Mouse (Mus musculus) T-helper 1 cell (primary cell): Measurements from ENCODE around the gene Apbb2.

ENCODE experiments used
- in situ Hi-C: fragments of 300-600 bp; cut with MboI, MseI; formaldehyde crosslinking; loops from one replicate; pipeline ENCODE4 v1.15.1; 2025; ENCODE audit warnings: high pct_unique_total_duplicates

Apbb2 gene

DNA sequence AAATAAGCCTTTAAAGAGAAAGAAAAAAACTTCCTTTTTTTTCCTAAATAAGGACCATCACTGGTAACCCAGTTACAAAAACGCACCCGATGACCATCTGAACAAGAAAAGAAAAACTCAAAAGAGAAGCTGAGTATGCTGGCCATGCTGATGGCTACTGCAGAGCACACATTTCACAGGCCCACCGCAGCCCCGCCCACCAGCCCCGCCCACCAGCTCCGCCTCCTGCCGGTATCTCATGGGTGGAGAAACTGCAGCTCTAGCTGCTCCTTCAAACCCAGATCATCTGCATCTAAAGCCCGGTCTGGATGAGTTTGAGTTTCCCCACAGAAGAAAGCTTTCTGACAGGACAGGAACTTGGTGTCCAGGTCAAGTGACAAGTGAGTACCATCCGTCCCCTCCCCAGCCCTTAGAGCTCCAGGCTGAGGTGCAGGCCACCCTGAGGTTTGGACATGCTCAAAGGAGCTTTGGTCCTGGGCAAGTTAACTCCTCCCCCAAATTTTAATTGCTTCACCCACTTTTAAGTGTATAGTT, 16.2 kb downstream of the Apbb2 start:
- in situ Hi-C loops = no loop called here

DNA sequence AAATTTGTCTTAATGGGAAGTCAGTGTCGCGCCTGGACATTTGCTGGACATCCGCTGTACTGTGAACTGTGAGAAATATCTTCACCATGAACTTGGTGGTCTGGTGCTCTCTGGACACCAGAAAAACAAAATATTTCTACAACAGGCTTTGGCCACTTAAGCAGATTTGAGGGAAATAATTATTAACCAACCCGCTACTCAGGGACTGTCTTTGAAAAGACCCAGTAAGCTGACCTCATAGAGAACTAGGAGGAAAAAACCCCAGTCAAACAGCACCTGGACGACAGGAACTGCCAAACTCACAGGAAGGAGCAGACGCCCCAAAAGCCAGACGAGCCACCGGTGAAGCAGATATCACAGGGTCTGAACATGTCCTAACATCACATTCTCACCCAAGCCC, 18.2 kb downstream of the Apbb2 start:
- in situ Hi-C loops = no loop called here

DNA sequence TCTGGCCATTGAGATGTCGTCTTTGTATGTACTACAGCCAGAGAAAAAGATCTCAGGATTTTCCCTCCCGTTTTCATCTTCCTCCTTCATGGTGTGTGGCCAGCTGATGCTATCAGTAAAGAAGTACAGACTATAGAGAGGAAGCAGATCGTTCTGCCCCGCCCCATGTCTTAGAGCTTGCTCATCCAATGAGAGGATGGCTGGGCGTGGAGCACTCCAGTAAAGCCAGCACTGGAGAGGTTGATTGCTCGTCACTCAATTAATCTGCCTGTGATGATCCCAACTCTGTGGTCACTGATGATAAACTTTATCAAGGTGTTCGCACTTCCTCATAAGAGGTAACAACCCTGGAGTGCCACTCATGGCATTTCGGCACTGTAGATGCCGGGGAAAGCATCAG, 18.7 kb downstream of the Apbb2 start:
- in situ Hi-C loops = no loop called here

DNA sequence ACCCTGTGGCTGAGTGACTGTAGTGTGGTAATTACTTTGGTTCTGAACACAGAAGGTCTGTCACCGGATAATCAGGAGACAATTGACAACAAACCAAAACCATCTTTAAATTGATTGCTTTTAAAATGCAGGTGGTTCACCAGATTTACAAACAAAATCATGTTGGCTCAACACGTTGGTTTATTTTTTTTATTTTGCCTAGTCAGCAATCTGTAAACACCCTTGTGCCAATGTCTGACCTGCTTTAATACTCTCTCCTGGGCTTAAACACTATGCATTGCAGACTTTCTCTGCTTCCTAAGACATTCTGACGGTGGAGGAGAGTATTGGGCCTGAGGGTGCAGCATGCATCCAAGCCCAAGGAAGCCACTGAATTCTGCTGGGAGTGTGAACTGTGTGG, 22.3 kb downstream of the Apbb2 start:
- in situ Hi-C loops = no loop called here

DNA sequence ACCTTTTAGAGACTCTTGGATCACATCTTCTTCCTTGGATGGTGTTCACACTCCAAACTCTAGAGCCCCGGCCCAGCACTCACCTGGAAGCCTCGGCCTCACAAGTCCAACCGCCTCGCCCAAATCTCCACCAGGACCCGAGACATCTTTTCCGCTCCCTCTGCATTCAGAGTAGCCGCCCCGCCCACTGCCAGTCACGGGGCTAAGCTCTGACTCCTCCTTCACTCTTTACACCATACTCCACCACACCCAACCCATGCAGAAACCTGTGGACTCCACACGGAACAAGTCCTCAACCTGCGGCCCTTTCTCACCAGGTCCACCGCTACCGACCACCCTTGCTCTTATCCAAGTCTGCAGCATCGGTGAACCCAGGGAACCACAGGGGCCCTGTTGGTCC, 23.7 kb downstream of the Apbb2 start:
- in situ Hi-C loops = no loop called here

DNA sequence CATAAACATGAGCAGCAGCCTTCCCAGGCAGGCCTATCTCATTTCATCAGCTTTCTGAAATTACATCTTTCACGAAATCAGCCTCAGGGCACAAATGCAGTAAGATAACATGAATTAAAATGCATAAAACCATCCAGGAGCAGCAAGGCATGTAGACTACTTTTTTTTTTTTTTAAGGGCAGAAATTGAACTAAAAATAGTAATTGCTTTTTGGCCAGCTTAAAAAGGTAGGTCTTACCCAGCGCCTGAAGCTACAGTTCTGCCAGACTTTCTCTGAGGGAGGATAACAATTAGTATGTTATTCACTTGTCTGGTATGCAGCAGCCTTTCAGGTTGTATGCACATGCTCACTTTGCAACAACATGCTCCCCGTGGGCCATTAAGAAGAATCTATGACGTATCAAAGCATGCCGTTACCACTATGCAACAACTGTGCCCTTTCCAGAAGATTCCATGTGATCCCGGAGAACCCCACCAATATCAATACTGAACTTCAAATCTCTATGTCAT, 32.3 kb downstream of the Apbb2 start:
- in situ Hi-C loops = no loop called here

DNA sequence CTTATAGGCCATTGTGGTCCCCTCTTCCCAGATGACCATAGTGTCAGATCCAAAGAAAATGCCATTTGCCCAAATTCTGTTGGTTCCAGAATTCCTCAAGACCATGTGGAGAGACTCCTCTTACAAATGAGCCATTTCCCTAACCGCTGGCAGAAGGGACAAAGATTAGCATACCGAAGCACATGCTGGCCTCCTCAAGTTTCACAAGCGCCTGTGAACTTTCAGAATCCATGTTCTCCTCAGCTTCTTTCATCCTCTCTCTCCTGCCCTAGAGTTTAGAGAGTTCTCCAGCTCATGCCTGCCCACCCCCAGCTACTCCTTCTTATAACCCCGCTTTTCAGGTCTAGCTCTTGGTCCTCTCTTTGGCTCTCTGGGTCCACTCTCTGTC, 35.6 kb downstream of the Apbb2 start:
- in situ Hi-C loops = no loop called here

DNA sequence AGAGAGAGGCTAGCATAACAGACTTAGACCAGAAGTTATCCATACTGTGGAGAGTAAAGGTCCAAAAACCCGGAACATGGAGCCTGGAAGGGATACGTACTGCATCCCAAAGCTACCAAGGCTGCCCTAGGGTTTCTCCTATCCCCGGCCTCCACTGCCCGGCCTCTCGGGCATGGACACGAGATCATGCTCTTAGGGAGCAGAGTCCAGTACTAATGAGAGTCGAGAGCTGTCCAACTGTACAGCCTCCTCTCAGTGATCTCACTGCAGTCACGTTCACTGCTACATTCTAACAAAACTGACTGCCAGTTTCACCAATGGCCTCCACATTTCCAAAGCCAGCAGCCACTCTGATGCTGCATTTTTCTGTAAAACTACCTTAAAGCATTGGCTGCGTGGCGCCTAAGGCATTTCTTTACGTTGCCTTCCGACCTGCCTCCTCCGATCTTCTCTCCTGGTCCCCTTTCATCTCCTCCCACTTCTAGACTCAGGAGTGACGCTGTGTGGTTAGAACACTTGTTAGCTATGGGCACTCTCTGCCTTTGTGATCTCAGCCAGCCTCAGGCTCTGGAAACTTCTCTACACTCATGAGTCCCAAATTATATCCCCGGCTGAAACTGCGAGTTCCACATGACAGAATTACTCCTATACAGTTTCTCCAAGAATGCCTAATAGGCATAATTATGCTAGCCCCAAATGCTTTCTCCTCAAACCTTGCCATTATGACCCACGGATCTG, 36.1 kb downstream of the Apbb2 start:
- in situ Hi-C loops = no loop called here

DNA sequence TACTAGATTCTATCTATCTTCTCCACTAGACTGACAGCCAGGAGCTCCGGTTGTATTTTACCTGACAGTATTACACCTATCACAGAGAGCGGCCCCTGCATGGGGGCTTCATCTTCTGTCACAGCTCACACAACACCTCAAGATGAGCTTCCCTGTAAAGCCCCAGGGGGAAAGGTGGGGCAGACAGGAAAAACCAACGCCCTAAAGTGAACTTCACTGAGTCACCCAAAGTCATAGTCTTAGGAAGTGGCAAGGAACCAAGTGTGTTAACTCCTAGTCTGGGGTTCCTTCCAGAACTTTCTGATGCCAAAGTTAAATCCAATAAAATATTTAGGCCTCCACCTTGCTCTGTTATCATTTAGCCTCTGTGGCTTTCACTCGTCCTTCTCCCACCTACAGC, 39.5 kb downstream of the Apbb2 start:
- in situ Hi-C loops = no loop called here

DNA sequence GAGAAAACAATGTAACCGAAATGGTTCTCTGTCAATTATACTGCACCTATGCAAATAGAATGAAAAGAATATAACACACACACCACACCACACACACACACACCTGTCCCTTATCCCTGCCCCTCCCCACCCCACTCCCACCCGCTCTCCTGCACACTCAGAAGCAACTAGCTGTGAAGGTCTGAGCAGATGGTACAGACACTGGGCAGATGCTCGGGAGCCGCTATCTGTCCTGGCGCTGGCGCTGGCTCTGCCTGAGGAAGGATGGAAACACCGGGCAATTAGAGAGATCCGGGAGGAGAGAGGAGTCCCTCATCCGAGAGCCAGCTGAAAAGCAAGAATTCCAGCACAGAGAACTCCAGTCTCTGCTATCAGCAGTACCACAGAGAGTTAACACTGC, 42.3 kb downstream of the Apbb2 start:
- in situ Hi-C loops = no loop called here

DNA sequence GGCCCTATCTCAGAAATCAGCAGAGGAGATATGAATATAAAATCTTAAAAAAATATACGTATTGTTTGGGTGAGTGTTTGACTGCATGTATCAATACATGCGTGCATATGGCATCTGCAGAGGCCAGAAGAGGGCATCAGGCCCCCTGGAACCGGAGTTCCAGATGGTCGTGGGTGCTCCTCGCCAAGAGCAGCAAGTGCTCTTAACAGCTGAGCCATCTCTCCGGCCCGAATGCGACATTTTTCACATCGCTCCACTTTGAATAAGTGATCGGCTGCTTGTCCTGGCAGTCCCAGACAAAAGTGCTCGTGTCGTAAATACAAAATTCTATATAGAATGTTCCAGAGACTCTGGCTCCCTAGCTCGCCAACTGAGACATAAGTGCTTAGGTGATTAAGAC, 43.4 kb downstream of the Apbb2 start:
- in situ Hi-C loops = no loop called here

DNA sequence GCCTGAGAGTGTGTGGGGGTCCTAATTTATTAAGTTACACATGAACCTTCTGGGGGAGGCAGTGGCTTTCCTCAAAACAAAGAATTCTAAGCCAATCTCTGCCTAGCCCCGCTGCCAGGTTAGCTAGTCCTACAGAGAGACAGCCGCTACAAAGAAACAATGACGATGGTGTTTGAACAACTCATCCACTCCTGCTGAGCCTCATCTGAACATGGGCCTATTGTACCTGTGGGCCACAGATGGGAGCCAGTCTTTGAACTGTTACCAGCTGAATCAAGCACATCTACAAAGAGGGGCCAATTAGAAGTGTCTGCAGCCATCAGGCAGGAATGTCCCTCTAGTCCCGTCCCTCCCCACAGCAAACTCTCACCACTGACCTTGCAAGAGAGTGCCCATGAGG, 45.3 kb downstream of the Apbb2 start:
- in situ Hi-C loops = no loop called here

DNA sequence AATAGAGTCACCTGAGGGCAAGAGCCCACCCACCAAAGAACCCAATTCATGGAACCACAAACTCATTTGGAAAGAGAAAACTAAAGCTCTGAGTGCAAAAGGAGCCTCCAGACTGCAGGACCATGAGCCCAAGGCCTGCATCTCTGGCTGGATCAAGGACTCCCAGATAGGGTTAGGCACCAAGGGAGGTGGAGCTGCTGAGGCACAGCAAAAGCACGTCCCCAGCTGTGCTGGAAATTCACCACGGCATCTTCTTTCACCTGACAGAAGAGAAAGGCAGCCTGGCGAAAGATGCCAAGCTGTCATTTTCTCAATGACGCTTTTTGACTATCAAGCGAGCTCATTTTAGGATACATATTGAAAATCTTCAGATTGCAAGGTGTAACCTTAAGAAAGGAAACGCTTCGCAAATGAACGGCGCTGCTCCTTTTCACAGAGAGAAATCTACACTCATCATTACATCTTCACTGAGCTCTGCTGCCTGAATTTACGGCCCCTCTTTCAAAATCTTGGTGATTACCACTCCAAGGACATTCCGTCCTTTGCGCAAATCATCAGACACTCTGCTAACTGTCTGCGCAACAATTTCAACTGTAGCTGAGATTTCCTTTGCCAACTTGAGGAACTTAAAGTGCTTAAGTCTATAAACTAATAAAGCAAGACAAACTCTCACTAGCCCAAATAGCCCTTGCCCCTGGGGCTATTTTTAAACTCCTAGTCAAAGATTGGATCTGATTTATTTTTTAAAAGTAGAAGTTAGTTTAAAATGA, 46.3 kb downstream of the Apbb2 start:
- in situ Hi-C loops = no loop called here

DNA sequence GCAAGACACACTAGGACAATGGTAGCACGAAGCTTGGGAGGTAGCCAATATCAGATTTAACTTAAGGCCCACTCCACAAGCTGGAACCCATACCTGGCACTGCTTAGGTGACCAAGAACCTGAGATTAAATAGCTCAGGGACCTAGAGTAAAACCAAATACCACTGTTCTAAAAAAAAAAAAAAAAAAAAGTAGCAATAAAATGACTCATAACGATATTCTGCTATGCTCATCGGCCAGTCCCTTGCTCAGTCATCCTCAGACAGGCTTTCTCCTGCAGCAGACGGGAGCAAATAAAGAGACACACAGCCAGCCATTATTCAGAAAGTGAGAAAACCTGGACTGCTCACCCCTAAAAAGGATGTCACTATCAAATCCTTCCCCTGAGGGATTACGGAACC, 47.9 kb downstream of the Apbb2 start:
- in situ Hi-C loops = no loop called here

DNA sequence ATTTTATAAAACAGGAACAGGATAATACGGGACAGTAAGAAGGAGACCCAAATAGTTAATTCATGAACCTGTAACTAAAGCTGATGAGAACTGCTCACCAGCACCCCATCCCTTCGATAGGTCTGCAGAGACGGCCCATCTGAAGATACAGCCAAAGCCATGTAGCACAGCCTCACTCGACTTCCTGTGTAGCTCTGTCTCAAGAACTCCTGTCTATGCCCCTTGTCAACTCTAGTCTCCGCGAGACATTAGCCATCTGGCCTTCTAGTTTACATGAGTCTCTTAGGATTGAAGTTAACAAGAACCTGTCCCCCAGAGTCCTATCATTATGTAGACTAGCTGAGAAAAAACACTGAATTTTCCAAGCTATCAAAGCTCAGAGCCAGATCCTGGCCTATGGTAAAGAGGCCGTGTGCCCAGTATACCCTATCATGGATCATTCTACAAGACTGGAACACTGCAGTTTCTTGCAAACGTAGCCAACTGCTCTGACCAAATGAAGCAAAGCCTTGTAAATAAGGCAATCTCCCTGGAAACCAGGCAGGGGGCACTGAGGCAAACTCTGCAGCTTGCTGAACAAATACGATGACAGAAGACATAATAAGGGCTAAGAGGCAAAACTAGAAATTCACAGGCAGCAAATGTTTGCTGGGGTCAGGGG, 49.3 kb downstream of the Apbb2 start:
- in situ Hi-C loops = no loop called here

DNA sequence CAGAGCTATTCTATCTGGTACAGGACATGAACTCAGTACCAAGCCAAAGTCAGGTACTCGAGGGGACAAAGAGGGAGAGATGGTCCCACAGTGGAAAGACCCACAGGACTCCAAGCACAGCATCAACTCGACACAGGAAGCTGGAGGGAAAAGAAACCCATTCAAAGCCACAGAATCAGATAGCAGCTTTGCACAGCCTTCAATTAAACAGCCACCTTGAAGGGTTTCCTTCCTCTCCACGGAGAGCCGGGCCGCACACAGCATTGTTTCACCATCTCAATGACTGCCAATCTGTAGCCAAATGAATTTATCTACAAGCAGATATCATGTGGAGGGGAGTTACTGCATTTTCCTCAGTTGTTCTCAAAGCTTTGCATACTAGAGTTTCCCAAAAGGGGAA, 50.6 kb downstream of the Apbb2 start:
- in situ Hi-C loops = no loop called here

DNA sequence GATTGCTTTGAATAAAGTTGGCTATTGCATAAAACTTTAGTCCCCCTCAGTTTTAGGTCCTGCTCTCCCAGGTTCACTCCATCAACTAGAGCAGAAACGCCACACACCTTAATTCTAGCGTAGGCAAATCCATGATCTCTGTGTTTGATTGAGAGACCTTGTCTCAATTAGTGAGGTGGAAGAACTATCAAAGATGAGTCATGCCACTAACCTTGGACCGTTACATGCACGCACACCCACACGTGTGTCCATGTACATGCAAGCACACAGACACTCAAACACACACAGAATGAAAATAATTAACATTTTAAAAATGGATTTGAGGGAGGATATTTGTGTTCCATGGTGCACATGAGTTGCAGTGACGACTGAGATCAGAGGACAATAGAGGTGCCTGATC, 51.2 kb downstream of the Apbb2 start:
- in situ Hi-C loops = no loop called here

DNA sequence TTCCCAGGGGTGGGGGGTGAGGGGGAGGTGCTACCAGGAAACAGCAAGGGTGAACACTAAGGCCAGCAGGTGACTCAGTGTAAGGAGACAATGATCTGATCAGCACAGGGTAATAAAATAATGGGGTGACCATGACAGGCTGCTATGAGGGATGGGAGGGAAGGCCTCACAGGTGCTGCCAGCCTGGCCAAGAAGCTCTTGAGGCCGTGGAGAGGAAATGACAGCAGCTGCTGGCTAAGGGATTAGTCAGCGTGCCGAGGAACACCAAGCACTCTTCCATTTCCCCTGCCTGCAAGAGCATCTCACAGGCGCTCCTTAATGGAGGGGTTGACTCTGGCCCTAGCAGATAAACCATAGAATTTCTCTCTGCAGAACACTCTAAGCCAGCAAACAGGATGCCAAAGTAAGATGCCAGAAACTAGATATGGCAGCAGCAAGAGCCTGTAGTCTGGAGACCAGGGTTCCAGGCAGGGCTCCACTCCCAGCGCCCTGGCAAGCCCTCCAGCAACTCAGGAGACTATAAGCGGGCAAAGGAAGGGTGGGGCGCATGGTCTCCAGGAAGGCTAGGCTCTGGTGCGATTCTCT, 58.9 kb downstream of the Apbb2 start:
- in situ Hi-C loops = no loop called here

DNA sequence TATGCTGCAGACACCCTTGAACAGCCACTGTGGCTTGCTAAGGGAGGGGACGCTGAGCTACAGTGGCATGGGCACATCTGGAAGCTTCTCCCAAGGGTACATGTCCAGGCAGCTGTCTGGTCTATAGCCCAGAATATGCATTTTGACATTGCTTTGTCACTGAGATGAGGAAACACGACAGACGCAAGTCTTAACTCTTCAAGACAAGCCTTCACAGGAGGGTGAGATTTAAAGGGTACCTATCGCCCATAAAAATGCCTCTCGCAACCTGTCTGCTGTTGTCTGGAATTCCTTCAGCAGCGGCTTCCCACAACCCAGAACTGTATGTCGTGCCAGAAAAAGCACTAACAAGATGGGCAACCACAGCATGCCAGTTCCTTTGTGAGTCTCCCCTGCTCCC, 60.5 kb downstream of the Apbb2 start:
- in situ Hi-C loops = no loop called here

DNA sequence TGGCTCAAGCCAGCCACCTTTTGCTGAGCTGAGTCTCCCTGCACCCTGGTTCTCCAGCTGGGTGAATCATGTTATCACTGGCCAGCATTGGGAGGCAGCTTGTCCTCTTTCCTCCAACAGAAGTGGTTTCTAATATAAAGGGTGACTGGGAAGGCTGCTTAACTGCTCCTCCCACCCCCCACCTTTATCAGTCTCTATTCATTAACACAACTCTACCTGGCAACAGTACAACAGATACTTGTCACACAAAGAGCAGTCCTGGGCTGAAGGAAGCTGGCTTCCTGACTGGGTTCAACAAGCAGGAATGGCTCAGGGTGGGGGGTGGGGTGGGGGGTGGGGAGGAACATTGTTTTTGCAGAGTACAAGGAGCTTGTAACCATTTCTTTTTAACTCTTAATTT, 64.7 kb downstream of the Apbb2 start:
- in situ Hi-C loops = no loop called here

DNA sequence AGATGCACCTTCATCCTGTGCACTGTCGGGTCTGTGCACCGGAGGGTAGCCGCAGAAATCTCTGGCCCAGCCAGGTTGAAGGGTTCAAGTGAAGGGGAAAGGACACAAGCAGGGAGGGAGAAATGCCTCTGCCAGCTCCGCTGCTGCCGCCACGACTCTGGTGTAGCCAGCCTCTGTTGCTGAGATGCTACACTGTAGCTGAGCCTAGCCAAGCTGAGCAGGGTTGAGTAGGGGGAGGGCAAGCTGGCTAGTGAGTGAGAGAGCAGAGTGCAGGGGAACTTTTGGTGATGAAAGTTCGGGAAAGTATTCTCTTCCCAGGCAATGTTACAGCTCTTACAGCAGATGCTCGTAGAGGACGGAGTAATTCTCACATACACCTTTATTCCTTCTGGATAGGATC, 66.3 kb downstream of the Apbb2 start:
- in situ Hi-C loops = no loop called here

DNA sequence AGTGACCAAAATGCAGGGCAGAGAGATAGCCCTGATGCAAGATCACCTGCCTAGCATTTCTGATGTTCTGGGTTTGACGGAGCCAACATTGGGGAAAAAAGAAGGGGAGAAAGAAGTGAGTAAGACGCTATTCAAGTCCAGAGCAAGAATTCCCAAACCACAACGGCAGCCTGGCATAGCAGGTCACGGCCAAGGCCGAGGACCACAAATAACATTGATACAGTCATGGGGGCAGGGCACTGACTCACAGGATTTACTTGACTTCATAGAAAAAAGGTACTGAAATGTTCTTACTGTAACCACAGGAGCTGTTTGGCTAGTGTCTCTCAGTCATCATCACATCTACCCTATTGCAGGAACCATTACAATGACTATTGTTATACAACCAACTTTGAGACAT, 68.3 kb downstream of the Apbb2 start:
- in situ Hi-C loops = no loop called here
